Mouse (Mus musculus): Measurements from ENCODE around the gene C2cd4a. TPM values are rescaled to one million over a fixed set of nuclear protein-coding genes. Genes with fewer than 3 reads are reported as not detected.

The C2cd4a gene
- total RNA-seq, 2 experiments from 2014 or later = 2.3 to 3.3 TPM

- DNase-seq = peak in 1 of 2 experiments; percentile 59
Measured at GRCm38 (mm10) chr9:67831359-67832045, 628 bp downstream of the C2cd4a start.

GRCm38 (mm10) chr9:67830411-67831358 lies 1.4 kb downstream of the C2cd4a start:
- peak; percentile 35 to 66 for DNase-seq

DNA sequence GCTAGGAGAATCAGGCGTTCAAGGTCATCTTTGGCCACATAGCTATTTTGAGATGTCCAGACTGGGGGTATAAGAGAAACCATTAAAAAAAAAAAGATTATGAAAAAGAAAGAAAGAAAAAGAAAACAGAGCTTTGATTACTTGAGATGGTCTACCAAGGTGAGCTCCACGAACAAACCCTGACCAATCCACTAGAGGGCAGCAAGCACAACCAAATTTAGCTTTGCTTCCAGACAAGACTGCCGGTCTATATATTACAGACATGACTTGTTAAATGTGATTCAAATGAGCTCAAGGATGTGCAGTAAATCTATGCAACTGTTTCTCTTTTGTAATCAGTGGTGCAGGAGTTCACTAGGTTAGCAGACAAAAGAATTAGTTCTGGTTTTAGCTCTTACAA lies 3.9 kb downstream of the C2cd4a start:
- peak; percentile 40 to 50 for DNase-seq

- DNase-seq = no peak
Measured at GRCm38 (mm10) chr9:67825527-67825926, 6.6 kb downstream of the C2cd4a start.

GRCm38 (mm10) chr9:67823131-67823530 lies 9.0 kb downstream of the C2cd4a start:
- no peak for DNase-seq

DNA sequence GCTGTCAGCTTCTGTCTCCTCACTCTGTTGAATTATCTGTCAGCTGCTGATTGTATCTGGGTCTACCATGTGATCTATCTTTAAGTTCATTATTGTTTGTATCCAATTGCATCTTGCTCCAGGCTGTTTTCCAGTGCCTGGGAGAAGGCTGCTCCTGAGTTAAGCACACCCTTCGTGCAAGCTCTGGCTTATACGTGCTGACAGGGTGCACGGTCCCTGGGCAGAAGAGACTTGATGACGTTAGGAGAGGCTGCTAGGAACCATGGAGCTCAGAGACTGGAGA lies 13.5 kb downstream of the C2cd4a start:
- no peak for DNase-seq

- no peak for DNase-seq
Measured at GRCm38 (mm10) chr9:67817898-67818667, 14.0 kb downstream of the C2cd4a start.

GRCm38 (mm10) chr9:67816172-67816928 lies 15.8 kb downstream of the C2cd4a start:
- DNase-seq = no peak

DNA sequence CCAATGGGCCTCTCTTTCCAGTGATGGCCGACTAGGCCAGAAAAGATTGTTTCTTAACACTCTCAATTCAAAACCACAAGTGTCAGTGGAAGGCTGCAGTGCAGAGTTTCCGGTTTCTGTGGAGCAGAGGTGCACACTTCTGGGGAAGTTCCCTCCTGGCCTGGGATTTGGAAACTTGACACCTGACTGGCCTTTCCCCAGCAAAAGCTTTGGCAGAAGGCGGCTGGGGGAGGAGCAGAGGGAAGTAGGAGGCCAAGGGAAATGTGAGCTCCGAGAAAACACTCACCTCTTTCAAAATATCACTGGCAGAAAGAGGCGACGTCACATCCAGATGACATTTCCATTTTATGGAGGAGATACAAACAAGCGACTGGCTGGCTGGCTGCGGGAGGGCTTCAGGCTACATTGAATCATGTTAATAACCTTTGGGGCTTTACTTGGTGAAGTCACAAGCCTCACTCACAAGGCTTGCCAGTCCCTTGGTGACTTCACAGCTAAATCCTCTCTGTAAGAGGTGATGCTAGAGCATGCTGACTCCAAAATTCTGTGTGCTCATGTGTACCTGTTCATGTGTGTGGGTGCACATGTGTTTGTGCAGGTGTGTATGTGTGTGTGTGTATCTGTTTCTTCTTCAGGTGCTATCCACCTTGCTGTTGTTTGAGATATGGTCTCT lies 18.3 kb downstream of the C2cd4a start:
- no peak for DNase-seq

DNA sequence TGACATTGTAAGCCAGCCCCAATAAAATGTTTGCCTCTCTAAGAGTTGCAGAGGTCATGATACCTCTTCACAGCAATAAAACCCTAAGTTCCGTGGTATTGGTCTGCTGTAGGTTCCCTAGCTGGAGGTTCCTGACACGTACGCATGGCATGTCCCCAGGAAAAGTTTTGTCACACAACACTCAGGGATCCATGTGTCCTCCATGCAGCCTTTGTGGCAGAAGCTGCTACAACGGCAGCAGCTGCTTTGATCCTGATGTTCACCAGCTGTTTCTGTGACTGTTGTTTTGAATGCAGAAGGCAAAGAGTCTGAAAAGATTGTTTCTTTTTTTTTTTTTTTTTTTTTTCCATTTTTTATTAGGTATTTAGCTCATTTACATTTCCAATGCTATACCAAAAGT lies 19.0 kb downstream of the C2cd4a start:
- DNase-seq = no peak

GRCm38 (mm10) chr9:67811116-67811515 lies 21.0 kb downstream of the C2cd4a start:
- no peak for DNase-seq

GRCm38 (mm10) chr9:67810527-67810926 lies 21.6 kb downstream of the C2cd4a start:
- no peak for DNase-seq

DNA sequence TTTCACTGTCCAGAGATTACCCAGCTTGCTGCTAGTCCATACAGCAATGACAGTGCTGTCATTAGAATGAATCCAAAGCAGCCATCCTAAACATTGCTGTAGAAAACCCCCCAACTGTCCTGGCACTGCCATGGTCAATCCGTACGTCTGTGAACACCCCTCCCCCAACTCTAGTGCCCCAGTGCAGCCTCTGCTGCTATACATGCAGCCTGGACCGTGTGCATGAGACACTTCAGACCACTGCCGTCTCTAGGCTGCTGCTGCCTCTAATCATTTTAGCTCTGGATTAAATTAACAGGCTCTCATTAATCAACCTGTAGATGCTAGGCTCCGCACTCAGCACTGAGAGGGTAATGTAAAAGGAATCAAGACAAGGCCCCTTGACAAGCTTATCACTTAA lies 25.1 kb downstream of the C2cd4a start:
- no peak for DNase-seq

- no peak for DNase-seq
Measured at GRCm38 (mm10) chr9:67802241-67802640, 29.9 kb downstream of the C2cd4a start.

DNA sequence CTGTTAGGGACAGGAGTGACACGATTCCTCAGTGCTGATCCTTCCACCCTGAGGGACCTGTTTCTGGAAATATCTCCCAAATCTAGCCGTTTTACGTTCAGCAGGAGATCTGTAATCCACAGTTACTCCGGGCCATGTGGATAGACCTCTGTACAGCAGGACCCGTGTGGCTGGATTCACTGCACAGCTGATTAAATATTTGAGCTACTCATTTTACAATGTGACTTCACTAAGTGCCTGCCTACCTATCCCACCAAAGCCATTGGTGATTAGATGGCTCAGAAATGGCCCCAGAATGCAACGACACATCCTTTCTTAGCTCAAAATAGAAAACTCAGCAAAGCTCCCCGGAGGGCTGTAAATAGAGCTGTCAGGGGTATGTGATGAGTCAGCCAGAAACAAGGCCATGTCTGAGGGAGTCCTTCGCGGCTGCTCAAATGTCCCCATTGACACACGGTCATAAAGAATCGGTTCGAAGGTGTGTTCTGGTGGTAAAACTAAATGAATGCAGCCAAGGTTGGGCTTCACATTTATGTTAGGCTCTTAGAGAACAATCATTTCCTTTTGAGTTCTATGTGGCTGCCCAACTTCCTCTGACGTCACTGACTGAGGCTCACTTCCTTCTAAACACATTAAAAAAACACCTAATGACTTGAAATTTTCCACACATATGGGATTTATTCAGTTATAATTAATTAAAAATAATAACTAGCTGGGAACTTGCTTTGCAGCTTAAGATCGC lies 32.9 kb downstream of the C2cd4a start:
- no peak for DNase-seq

DNA sequence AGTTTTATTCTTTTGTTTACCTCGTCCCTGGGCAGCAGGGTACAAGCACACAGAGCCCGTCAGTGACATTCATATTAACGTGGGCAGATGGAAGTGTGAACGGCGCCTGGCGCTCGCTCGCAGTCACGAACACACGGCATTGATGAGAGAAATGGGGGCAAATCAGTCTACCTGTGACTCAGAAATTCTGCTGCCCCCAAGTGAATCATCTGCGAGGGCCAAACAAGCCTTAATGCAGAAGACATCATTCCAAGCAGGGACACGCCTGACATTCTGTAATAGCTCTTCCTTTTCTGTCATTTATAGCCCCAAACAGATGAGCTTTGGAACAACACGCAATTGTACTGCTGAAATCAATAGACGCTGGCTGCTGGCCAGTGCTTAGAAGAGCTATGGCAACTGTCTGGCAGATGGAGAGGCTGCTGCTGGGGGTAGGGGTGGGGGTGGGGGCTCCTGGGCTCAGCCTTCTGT lies 36.9 kb downstream of the C2cd4a start:
- DNase-seq = peak; percentile 76 to 81

DNA sequence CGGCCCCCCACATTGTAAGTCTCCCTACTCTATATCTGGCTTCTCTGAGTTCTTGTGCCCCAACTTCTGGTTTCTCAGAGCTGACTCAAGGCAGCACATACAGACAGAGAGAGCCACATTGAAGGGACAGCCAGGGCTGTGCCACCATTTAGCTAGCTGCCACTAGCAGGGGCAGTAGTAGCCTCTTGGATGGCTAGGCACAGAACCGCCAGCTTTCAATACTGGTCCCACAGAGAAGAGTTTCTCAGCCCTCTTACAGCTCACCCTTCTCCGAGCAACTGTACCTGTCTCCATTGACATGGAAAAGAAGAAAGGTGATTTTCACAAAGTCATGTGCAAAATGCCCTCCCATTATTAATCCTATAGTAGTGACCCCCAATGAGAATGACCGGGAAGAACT lies 37.5 kb downstream of the C2cd4a start:
- DNase-seq = no peak

GRCm38 (mm10) chr9:67794216-67794615 lies 37.9 kb downstream of the C2cd4a start:
- no peak for DNase-seq

GRCm38 (mm10) chr9:67793501-67793900 lies 38.6 kb downstream of the C2cd4a start:
- no peak for DNase-seq

- no peak for DNase-seq
Measured at GRCm38 (mm10) chr9:67792405-67792804, 39.7 kb downstream of the C2cd4a start.

GRCm38 (mm10) chr9:67787671-67788070 lies 44.5 kb downstream of the C2cd4a start:
- no peak for DNase-seq
